Mouse (Mus musculus): ENCODE results near the gene Grifin. TPM values are rescaled to one million over a fixed set of nuclear protein-coding genes. Genes with fewer than 3 reads are reported as not detected.

Gene Grifin
- total and polyA plus RNA-seq, 2 experiments from 2014 or later, result 0.36 TPM; not detected in 1

DNA sequence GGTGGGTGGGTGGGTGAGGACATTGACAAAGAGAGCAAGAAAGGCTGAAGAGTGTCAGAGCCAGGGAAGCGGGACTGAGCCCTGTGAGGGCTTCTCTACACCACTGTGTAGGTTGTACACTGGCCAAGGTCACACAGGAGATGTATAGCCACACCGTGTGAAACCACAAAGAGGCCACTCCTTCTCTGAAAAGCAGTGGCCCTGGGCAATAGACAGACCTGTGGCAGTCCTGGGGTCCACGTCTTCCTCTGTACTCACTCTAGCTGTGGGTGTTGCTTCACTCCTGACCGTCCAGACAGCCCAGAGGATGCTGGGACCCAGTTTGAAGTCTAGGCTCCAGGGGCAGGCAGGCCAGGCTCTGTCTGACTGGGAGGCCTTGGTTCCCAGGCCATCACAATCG lies 30.0 kb upstream of the Grifin start:
- Histone ChIP-seq H3K27ac (ENCODE audit: low read depth, low read length) (no peak overlapping the region), H3K4me2 (ENCODE audit: low read depth) (no peak overlapping the region), H3K9me3 (ENCODE audit: low read length) (no peaks in the 10 kb centered on the region), H3K4me3 (ENCODE audit: low read depth, low read length) (no peak overlapping the region), H3K27me3 (ENCODE audit: insufficient read depth, low read length) (no peaks in the 10 kb centered on the region), H3K36me3 (ENCODE audit: insufficient read depth) (no peaks in the 10 kb centered on the region), H3K9ac (no peak overlapping the region), H3K4me1 (ENCODE audit: insufficient read depth) (no peaks in the 10 kb centered on the region)
- TF ChIP-seq CTCF (IDR thresholded peaks at IDR 0.05; ENCODE audit: low read depth), result no peak
- ATAC-seq (no peak), DNase-seq (no peak)
- WGBS, result 58% methylated on average over 5 of the region's 5 CpGs

DNA sequence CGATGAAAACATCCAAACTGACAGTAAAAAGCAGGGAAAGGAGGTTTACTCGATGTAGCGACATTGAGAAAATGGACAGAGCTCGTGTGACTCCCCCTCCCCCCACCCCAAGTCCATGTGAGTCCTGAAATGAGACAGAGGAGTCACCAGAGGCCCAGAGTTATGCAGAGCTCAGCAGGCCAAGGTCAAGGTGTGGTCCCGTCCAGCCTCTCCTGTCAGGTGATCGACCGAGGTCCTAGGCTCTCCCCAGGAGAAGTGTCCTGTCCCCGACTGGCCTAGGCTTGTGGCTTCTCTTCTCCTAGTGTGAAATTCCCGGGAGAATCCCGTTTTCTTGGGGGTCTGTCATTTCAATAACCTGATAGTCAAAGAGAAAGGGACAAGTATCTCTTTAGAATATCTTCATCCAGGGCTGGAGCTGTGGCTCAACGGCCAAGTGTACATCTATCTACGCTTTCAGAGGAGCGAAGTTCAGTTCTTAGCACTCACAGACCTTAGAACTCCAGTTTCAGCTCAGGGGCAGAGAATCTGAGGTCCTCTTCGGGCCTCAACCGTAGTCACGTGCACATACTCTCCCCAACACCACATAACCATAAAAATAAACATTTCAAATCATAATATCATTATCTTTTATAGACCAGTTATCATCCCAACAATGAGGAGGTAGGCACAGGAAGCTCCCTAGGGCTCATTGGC lies 24.4 kb upstream of the Grifin start:
- Histone ChIP-seq H3K27me3 (ENCODE audit: insufficient read depth, low read length) (no peaks in the 10 kb centered on the region), H3K9me3 (ENCODE audit: low read length) (no peaks in the 10 kb centered on the region)
- WGBS, result 93% methylated on average over 16 of the region's 16 CpGs

DNA sequence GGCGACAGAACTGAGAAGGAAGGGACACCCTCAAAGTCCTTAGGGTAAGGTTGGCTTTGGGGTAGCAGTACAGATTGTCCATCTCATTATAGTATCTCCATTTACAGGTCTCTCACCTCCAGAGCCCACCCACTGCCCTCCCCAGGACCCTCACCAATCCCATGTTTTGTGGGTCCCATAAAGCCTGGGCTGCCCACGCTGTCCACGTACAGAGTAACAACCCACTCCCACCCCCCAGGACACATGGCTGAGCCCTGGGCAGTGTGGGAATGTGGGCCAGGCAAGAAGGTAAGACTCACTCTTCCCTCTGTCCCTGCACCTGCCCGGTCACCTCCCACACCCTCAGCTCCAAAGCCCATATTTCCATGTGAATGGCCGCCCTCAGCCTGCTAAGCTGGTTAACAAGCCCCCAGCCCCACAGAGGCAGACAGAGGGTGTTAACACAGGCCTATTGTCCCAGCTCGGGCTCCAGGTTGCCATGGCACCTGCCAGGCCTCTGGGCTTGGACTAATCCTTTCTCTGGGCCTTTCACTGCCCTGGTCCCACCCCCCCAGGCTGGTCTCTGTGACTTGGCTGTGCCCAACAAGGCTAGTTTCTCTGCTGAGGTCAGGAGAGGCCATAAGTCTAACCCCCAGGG lies 19.0 kb upstream of the Grifin start:
- H3K27me3 ChIP-seq (ENCODE audit: insufficient read depth, low read length), result no peaks in the 10 kb centered on the region
- H3K9ac ChIP-seq, result no peak overlapping the region
- peak; percentile 82 for ATAC-seq
- no peaks in the 10 kb centered on the region for H3K4me1 ChIP-seq (ENCODE audit: insufficient read depth)
- no peak overlapping the region for H3K4me3 ChIP-seq (ENCODE audit: low read depth, low read length)
- H3K36me3 ChIP-seq (ENCODE audit: insufficient read depth), result no peaks in the 10 kb centered on the region
- 12% methylated on average over 6 of the region's 6 CpGs for WGBS
- DNase-seq, result peak; percentile 45
- no peaks in the 10 kb centered on the region for H3K9me3 ChIP-seq (ENCODE audit: low read length)
- no peak overlapping the region for H3K27ac ChIP-seq (ENCODE audit: low read depth, low read length)
- no peak overlapping the region for H3K4me2 ChIP-seq (ENCODE audit: low read depth)
- no peak for TF ChIP-seq CTCF (IDR thresholded peaks at IDR 0.05; ENCODE audit: low read depth)

More for the DNA sequence above, 24.4 kb upstream of the Grifin start:
- H3K4me1 ChIP-seq (ENCODE audit: insufficient read depth), result no peaks in the 10 kb centered on the region
- H3K4me3 ChIP-seq (ENCODE audit: low read depth, low read length), result no peak overlapping the region
- ATAC-seq (no peak), DNase-seq (no peak)
- no peak overlapping the region for H3K9ac ChIP-seq
- H3K27ac ChIP-seq (ENCODE audit: low read depth, low read length), result no peak overlapping the region
- no peaks in the 10 kb centered on the region for H3K36me3 ChIP-seq (ENCODE audit: insufficient read depth)
- no peak for TF ChIP-seq CTCF (IDR thresholded peaks at IDR 0.05; ENCODE audit: low read depth)
- H3K4me2 ChIP-seq (ENCODE audit: low read depth), result no peak overlapping the region

DNA sequence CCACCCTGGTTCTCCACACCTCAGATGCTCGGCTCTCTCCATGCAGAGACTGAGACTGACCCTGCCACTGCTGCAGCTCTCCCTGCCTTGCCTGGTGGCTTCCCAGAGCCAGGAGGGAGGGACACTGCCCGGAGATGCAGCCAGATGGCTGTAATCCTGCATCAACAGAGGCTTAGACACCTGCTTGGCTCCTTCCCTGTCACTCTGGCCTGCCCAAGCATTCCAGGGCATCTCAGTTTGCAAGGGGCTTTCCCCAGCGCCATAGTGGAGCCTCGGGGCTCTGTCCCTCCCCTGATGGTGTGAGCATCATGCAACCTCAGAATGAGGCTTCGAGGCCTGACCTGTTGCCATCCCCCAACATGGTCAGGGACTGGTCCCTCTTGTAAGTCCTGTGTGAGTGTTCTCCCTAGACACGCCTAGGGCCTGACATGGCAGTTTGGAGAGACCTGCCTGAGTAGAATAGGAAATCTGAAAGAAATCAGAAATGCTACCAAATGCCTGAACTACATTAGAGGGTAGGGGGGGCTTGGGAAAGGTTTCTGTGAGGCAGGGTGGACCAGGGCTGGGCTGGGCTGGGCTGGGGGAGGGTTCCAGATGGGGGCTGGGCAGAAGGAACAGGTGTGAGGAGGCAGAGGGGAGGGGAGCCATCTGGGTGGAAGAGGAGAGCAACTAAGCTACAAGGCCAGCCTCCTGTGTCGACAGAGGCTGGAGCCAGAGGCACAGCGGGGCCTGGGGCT lies 18.3 kb upstream of the Grifin start:
- TF ChIP-seq CTCF (IDR thresholded peaks at IDR 0.05; ENCODE audit: low read depth), result no peak
- Histone ChIP-seq H3K4me2 (ENCODE audit: low read depth) (no peak overlapping the region), H3K9ac (no peak overlapping the region), H3K27me3 (ENCODE audit: insufficient read depth, low read length) (no peaks in the 10 kb centered on the region), H3K36me3 (ENCODE audit: insufficient read depth) (no peaks in the 10 kb centered on the region), H3K27ac (ENCODE audit: low read depth, low read length) (no peak overlapping the region), H3K4me3 (ENCODE audit: low read depth, low read length) (no peak overlapping the region), H3K9me3 (ENCODE audit: low read length) (no peaks in the 10 kb centered on the region), H3K4me1 (ENCODE audit: insufficient read depth) (no peaks in the 10 kb centered on the region)
- DNase-seq (no peak), ATAC-seq (no peak)
- WGBS, result 21% methylated on average over 8 of the region's 8 CpGs

DNA sequence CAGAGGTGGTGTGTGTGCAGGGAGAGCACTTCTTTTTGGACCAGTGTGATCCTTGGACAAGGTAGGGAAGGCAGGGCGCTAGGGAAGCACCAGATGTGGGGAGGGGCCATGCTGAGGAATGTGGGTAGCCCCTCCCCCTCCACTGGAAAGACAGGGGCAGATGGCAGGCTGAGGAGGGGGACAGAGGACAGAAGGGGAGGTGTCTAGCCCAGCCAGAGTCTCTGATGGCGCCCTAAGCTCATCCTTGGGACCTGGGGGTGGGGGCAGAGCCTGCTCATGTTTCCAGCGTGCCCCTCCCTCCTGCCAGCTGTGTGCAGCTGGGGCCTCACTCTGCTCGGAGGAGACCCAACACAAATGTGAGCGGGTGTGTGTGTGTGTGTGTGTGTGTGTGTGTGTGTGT lies 16.7 kb upstream of the Grifin start:
- Histone ChIP-seq H3K4me2 (ENCODE audit: low read depth) (no peak overlapping the region), H3K27me3 (ENCODE audit: insufficient read depth, low read length) (no peaks in the 10 kb centered on the region), H3K36me3 (ENCODE audit: insufficient read depth) (no peaks in the 10 kb centered on the region), H3K4me1 (ENCODE audit: insufficient read depth) (no peaks in the 10 kb centered on the region), H3K9ac (no peak overlapping the region), H3K9me3 (ENCODE audit: low read length) (no peaks in the 10 kb centered on the region), H3K4me3 (ENCODE audit: low read depth, low read length) (no peak overlapping the region), H3K27ac (ENCODE audit: low read depth, low read length) (no peak overlapping the region)
- no peak for ATAC-seq
- TF ChIP-seq CTCF (IDR thresholded peaks at IDR 0.05; ENCODE audit: low read depth), result no peak
- 33% methylated on average over 5 of the region's 5 CpGs for WGBS
- no peak for DNase-seq

DNA sequence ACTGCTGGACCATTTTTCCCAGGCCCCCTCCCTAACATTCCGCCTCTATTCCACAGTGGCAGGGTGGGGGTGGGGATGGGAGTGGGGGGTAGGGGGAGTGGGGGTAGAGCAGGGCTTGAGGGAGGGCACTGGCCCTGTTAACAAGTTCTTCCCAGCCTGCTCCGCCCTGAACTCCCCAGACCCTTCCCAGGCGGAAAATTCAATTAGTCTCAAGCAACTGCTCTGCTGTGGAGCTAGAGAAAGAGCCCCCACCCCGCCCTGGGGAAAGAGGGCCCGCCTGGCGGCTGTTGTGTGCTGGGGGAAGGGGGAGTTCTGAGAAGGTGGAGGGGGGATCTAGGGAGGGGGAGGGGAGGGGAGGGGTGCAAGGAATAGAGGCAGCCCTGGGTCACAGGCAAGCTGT lies 14.9 kb upstream of the Grifin start:
- Histone ChIP-seq H3K4me3 (ENCODE audit: low read depth, low read length) (no peak overlapping the region), H3K4me1 (ENCODE audit: insufficient read depth) (no peaks in the 10 kb centered on the region), H3K9me3 (ENCODE audit: low read length) (no peaks in the 10 kb centered on the region), H3K4me2 (ENCODE audit: low read depth) (no peak overlapping the region), H3K9ac (no peak overlapping the region), H3K27me3 (ENCODE audit: insufficient read depth, low read length) (no peaks in the 10 kb centered on the region), H3K27ac (ENCODE audit: low read depth, low read length) (no peak overlapping the region), H3K36me3 (ENCODE audit: insufficient read depth) (no peaks in the 10 kb centered on the region)
- DNase-seq, result no peak
- TF ChIP-seq CTCF (IDR thresholded peaks at IDR 0.05; ENCODE audit: low read depth), result no peak
- 7% methylated on average over 6 of the region's 6 CpGs for WGBS
- peak; percentile 46; the same call in 1 of the 2 replicates for ATAC-seq

DNA sequence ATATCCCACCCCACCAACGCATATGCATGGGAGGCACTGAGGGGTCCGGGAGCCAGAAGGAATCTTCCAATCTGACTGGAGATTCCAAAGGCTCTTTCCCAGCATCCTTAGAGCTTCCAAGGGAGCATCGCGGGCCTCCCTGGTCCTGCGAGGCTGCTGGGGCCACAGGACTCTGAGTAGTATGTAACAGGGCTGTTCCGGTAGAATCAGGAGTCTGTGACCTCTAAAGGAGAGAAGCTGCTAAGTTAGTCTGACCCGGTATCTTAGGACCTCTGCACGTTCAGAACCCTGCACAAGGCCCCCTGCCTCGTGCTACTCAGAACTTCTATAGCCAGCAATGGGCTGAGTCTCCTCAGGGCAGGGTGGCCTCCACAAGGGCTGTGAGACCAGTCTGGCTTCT lies 14.3 kb upstream of the Grifin start:
- Histone ChIP-seq H3K27me3 (ENCODE audit: insufficient read depth, low read length) (no peaks in the 10 kb centered on the region), H3K9me3 (ENCODE audit: low read length) (no peaks in the 10 kb centered on the region), H3K4me3 (ENCODE audit: low read depth, low read length) (no peak overlapping the region), H3K36me3 (ENCODE audit: insufficient read depth) (no peaks in the 10 kb centered on the region), H3K4me2 (ENCODE audit: low read depth) (no peak overlapping the region), H3K4me1 (ENCODE audit: insufficient read depth) (no peaks in the 10 kb centered on the region), H3K27ac (ENCODE audit: low read depth, low read length) (no peak overlapping the region), H3K9ac (no peak overlapping the region)
- no peak for DNase-seq
- ATAC-seq, result no peak
- TF ChIP-seq CTCF (IDR thresholded peaks at IDR 0.05; ENCODE audit: low read depth), result no peak
- 24% methylated on average over 9 of the region's 9 CpGs for WGBS

Data from forebrain, postnatal 0 days (tissue).